Mouse (Mus musculus) kidney, embryonic 14.5 days (tissue): ENCODE results near the gene Trmt5. TPM values are rescaled to one million over a fixed set of nuclear protein-coding genes. Genes with fewer than 3 reads are reported as not detected.

Experiments used
- ATAC-seq: fragments of 200-750 bp; cut with Nextera tagmentation; 2 replicates; pipeline ENCODE4 v1.8.0; 2017; ENCODE audit warnings: moderate number of reproducible peaks, mild to moderate bottlenecking, moderate TSS enrichment, moderate library complexity; ENCODE audit not compliant: low FRiP score, low TSS enrichment
- H3K27ac ChIP-seq: fragments of 300-500 bp; sonication (generic); 2 replicates; pipeline ENCODE4 v1.5.1; 2014; ENCODE audit warnings: low read depth, mild to moderate bottlenecking, low read length, moderate library complexity, mixed read lengths
- H3K27me3 ChIP-seq: fragments of 300-500 bp; sonication (generic); 2 replicates; pipeline ENCODE4 v1.6.1; 2014; ENCODE audit warnings: mild to moderate bottlenecking, low read length; ENCODE audit not compliant: control insufficient read depth, insufficient read depth
- H3K36me3 ChIP-seq: fragments of 300-500 bp; sonication (generic); 2 replicates; pipeline ENCODE4 v1.6.1; 2014; ENCODE audit warnings: low read length, mixed read lengths; ENCODE audit not compliant: control insufficient read depth, insufficient read depth
- H3K4me1 ChIP-seq: fragments of 300-500 bp; sonication (generic); 2 replicates; pipeline ENCODE4 v1.6.1; 2014; ENCODE audit warnings: low read length, mixed read lengths; ENCODE audit not compliant: control insufficient read depth, insufficient read depth
- H3K4me2 ChIP-seq: fragments of 300-500 bp; sonication (generic); replicated peaks from 2 replicates; pipeline ENCODE4 v1.6.1; 2014; ENCODE audit warnings: low read depth, mild to moderate bottlenecking, low read length
- H3K4me3 ChIP-seq: fragments of 300-500 bp; sonication (generic); 2 replicates; pipeline ENCODE4 v1.5.1; 2014; ENCODE audit warnings: mild to moderate bottlenecking, low read length
- H3K9ac ChIP-seq: fragments of 300-500 bp; sonication (generic); 2 replicates; pipeline ENCODE4 v1.6.1; 2014; ENCODE audit warnings: low read depth, mild to moderate bottlenecking, low read length, moderate library complexity
- H3K9me3 ChIP-seq: fragments of 300-500 bp; sonication (generic); 2 replicates; pipeline ENCODE4 v1.6.1; 2016; ENCODE audit warnings: low read length; ENCODE audit not compliant: control insufficient read depth
- WGBS: fragments of 180-500 bp; shearing (Covaris S2); extraction: QIAGEN DNeasy Blood & Tissue Kit; methylation state at CpG from one replicate; pipeline ENCODE4 v1.1.7; 2014; 5-methylcytosine and 5-hydroxymethylcytosine counted together
- polyA plus RNA-seq: library from polyadenylated mRNA; unstranded; fragments of >200 nt; fragmentation: Nextera tagmentation; extraction: Ambion mirVana; gene quantifications from 2 replicates; pipeline ENCODE4 v1.2.1, GENCODE M21; 2014

The Trmt5 gene
- polyA plus RNA-seq, 1 experiment from 2014 or later = 19.9 TPM

GRCm38 (mm10) chr12:73260339-73260738 is 26.2 kb downstream of the Trmt5 start:
- no peaks in the 10 kb centered on the region for H3K36me3 ChIP-seq
- no peak overlapping the region for H3K4me3 ChIP-seq
- no peaks in the 10 kb centered on the region for H3K4me1 ChIP-seq
- H3K9ac ChIP-seq = no peak overlapping the region
- H3K4me2 ChIP-seq = no peak overlapping the region
- no peak for ATAC-seq
- no peaks in the 10 kb centered on the region for H3K27me3 ChIP-seq
- WGBS = 92% methylated on average over 1 of the region's 1 CpGs
- no peaks in the 10 kb centered on the region for H3K9me3 ChIP-seq
- no peak overlapping the region for H3K27ac ChIP-seq

GRCm38 (mm10) chr12:73259269-73259668 is 27.2 kb downstream of the Trmt5 start:
- Histone ChIP-seq H3K9ac (no peak overlapping the region), H3K4me1 (no peaks in the 10 kb centered on the region), H3K4me2 (no peak overlapping the region), H3K9me3 (no peaks in the 10 kb centered on the region), H3K36me3 (no peaks in the 10 kb centered on the region), H3K27ac (no peak overlapping the region), H3K27me3 (no peaks in the 10 kb centered on the region), H3K4me3 (no peak overlapping the region)
- ATAC-seq = no peak
- WGBS = 97% methylated on average over 6 of the region's 6 CpGs

DNA sequence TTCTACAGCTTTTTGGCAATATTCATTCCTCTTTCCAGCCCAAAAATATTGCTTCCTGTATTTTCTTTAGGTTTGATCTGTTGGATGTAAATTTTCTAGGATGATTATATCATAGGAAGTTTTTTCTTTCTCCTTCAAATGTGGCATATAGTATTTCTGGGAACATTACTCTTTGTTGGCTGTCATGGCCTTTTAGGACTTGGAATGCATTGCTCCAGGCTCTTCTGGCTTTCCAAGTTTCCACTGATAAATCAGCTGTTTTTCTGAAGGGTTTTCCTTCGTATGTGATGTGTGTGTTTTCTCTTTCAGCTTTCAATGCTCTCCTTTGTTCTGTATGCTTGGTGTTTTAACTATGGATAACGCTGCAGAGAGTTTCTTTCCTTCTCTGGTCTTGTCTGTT is 31.5 kb downstream of the Trmt5 start:
- Histone ChIP-seq H3K27me3 (no peaks in the 10 kb centered on the region), H3K36me3 (no peaks in the 10 kb centered on the region), H3K9ac (no peak overlapping the region), H3K9me3 (no peaks in the 10 kb centered on the region), H3K4me3 (no peak overlapping the region), H3K27ac (no peak overlapping the region), H3K4me2 (no peak overlapping the region), H3K4me1 (no peaks in the 10 kb centered on the region)
- ATAC-seq = no peak
- 73% methylated on average over 2 of the region's 2 CpGs for WGBS

DNA sequence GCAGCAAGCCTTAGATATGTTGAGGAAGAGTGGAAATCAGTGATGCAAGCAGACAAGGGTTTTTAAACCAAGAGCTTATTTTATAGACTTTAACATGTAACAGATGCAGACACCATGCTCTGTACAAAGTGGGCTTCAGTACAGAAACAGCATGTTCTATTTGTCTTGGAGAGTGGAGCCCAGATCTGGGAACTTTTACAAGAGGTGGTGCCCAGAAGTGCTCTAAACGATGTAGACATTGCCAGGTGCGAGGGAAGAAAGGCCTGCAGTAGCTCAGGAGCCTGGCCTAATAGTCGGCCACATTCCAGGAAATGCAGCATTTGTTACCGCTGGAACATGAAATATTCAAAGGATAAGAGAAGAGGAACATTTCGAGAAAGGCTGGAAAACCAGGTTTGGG is 40.8 kb downstream of the Trmt5 start:
- no peak overlapping the region for H3K4me3 ChIP-seq
- ATAC-seq = no peak
- H3K27me3 ChIP-seq = no peaks in the 10 kb centered on the region
- H3K36me3 ChIP-seq = no peaks in the 10 kb centered on the region
- WGBS = 78% methylated on average over 5 of the region's 5 CpGs
- no peak overlapping the region for H3K4me2 ChIP-seq
- no peak overlapping the region for H3K27ac ChIP-seq
- H3K4me1 ChIP-seq = no peaks in the 10 kb centered on the region
- H3K9ac ChIP-seq = no peak overlapping the region
- H3K9me3 ChIP-seq = no peaks in the 10 kb centered on the region

DNA sequence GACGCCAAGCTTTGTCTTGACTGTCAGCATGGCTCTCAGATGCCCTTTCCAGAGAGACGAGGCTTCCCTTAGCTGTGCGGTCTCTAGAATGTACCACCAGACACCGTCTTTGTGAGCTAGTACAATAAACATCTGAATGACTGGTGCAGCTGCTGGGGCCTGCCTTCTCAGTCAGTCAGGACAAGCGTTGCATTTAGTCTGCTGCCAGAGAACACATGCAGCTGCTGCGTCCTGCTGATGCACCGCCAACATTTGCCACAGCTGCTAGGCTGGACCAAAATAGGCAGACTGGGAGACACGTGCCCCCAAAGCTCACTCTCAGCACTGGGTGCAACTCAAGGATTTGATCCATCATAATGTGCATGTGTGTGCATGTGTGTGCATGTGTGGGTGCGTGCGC is 44.5 kb downstream of the Trmt5 start:
- Histone ChIP-seq H3K27me3 (no peaks in the 10 kb centered on the region), H3K9me3 (no peaks in the 10 kb centered on the region), H3K4me3 (no peak overlapping the region), H3K4me1 (no peaks in the 10 kb centered on the region), H3K36me3 (no peaks in the 10 kb centered on the region), H3K9ac (no peak overlapping the region), H3K4me2 (no peak overlapping the region), H3K27ac (no peak overlapping the region)
- 73% methylated on average over 10 of the region's 10 CpGs for WGBS
- ATAC-seq = 0 out of 2 replicates have a peak, but pooled peaks have one; percentile 12

DNA sequence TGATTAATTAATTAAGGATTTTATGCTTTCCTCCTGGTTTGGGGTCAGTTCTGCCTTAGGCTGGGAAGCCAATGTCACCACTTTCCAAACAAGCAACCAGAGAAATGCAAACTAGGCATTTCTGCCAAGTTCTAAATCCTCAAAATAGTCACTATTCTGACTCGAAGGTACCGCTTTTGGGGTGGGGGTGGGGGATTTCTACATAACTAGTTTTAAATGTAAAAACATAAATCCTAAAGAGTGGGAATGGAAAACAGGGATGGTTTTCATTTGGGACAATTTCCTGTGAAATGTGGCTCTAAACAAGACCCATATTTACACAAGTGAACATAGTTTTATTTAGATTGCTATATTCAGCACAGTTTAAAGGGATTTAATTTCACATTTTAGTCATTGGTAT is 53.9 kb downstream of the Trmt5 start:
- Histone ChIP-seq H3K27ac (no peak overlapping the region), H3K36me3 (no peaks in the 10 kb centered on the region), H3K4me2 (no peak overlapping the region), H3K9me3 (no peaks in the 10 kb centered on the region), H3K27me3 (no peaks in the 10 kb centered on the region), H3K4me3 (no peak overlapping the region), H3K4me1 (no peaks in the 10 kb centered on the region), H3K9ac (no peak overlapping the region)
- 64% methylated on average over 2 of the region's 2 CpGs for WGBS
- no peak for ATAC-seq

- Histone ChIP-seq H3K27me3 (no peaks in the 10 kb centered on the region), H3K9ac (no peak overlapping the region), H3K4me2 (no peak overlapping the region), H3K27ac (no peak overlapping the region), H3K4me1 (no peaks in the 10 kb centered on the region), H3K36me3 (no peaks in the 10 kb centered on the region), H3K4me3 (no peak overlapping the region), H3K9me3 (no peaks in the 10 kb centered on the region)
- ATAC-seq = no peak
Measured at GRCm38 (mm10) chr12:73231552-73231951, 55.0 kb downstream of the Trmt5 start.

- no peaks in the 10 kb centered on the region for H3K27me3 ChIP-seq
- no peak overlapping the region for H3K9ac ChIP-seq
- no peak overlapping the region for H3K4me2 ChIP-seq
- no peaks in the 10 kb centered on the region for H3K4me1 ChIP-seq
- no peak overlapping the region for H3K27ac ChIP-seq
- H3K9me3 ChIP-seq = no peaks in the 10 kb centered on the region
- H3K36me3 ChIP-seq = no peaks in the 10 kb centered on the region
- ATAC-seq = no peak
- H3K4me3 ChIP-seq = no peak overlapping the region
Measured at GRCm38 (mm10) chr12:73230196-73230595, 56.3 kb downstream of the Trmt5 start.
